Mouse (Mus musculus) heart, postnatal 0 days (tissue): ENCODE data around the gene Hoxb9.

ENCODE experiments used
- CTCF ChIP-seq: IDR thresholded peaks from 2 replicates; pipeline ENCODE4 v1.5.1; 2016; ENCODE audit warnings: antibody characterized with exemption, control low read depth, low read depth
- EP300 ChIP-seq: IDR thresholded peaks from 2 replicates; pipeline ENCODE4 v1.6.1; 2016; ENCODE audit warnings: antibody characterized with exemption, low read depth

- TF ChIP-seq EP300 (no peak), CTCF (peak; percentile 70)
These were observed 36.4 kb upstream of the Hoxb9 start for GRCm38 (mm10) chr11:96234906-96235305.
